8 mouse cellular contexts compared by ENCODE assay signal in the genomic region with DNA sequence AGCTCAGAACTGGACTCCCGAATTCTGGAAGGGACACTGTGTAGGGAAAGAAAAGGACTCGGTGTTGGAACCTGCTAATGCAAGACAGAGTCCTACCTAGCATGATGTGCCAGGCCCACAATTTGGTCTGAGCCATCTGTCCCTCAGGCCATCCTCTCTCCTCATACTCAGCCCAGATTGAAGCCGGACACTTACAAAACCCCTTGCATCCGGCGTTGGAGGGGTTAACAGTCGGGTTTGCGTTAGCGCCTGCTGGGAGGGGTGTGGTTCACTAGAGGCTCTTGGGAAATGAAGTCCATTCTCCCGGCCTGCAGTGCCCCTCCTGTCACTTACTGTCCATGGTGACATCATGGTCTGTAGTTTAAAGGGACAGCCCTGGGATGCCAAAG. TPM values are rescaled to one million over a fixed set of nuclear protein-coding genes. Genes with fewer than 3 reads are reported as not detected.
DNase-seq lines count a peak whose midpoint lies in the region; ATAC-seq and TF ChIP-seq lines count a peak whose summit lies in the region.

No protein-coding gene starts in this region.

- H3K9me3 ChIP-seq in embryonic facial prominence, embryonic 14.5 days (ENCODE audit: control insufficient read depth, low read length), result no peaks in the 10 kb centered on the region
- no peaks in the 10 kb centered on the region for H3K9me3 ChIP-seq in limb, embryonic 13.5 days
- H3K9me3 ChIP-seq in midbrain, embryonic 16.5 days (replicated peaks; ENCODE audit: control insufficient read depth, low read length, poor library complexity, severe bottlenecking), result no peaks in the 10 kb centered on the region

- H3K27me3 ChIP-seq in embryonic facial prominence, embryonic 14.5 days (replicated peaks; ENCODE audit: control insufficient read depth, insufficient read depth, low read length), result no peaks in the 10 kb centered on the region
- H3K27me3 ChIP-seq in heart, adult 2 months (ENCODE audit: control insufficient read depth, insufficient read depth, low read length), result no peaks in the 10 kb centered on the region
- H3K27me3 ChIP-seq in limb, embryonic 13.5 days, result no peaks in the 10 kb centered on the region
- H3K27me3 ChIP-seq in midbrain, embryonic 16.5 days (ENCODE audit: control insufficient read depth, insufficient read depth, low read depth, low read length), result no peaks in the 10 kb centered on the region

- intact Hi-C loops in heart, adult 2 months (cut with DNase I), result loop anchor here (1.0 to 2.0 kb wide), 2 partner anchors 95 to 108 kb away; partner anchors contain the start of genes Arl2, Batf2 and Snx15

- H3K4me2 ChIP-seq in embryonic facial prominence, embryonic 14.5 days (ENCODE audit: low read depth, low read length), result peak overlapping the region; percentile 79
- H3K4me2 ChIP-seq in limb, embryonic 13.5 days (replicated peaks), result peak overlapping the region; percentile 78
- peak overlapping the region; percentile 68 for H3K4me2 ChIP-seq in midbrain, embryonic 16.5 days (ENCODE audit: low read length)

- peaks cover 7% of the 10 kb centered on the region for H3K4me1 ChIP-seq in embryonic facial prominence, embryonic 14.5 days (ENCODE audit: control insufficient read depth, insufficient read depth, low read length)
- peaks cover 3% of the 10 kb centered on the region for H3K4me1 ChIP-seq in heart, adult 2 months (ENCODE audit: control insufficient read depth, insufficient read depth, low read length)
- H3K4me1 ChIP-seq in limb, embryonic 13.5 days, result peaks cover 13% of the 10 kb centered on the region
- peaks cover 16% of the 10 kb centered on the region for H3K4me1 ChIP-seq in midbrain, embryonic 16.5 days (ENCODE audit: control insufficient read depth, insufficient read depth, low read length)

- no peak for TF ChIP-seq CTCF in heart, adult 2 months (IDR thresholded peaks at IDR 0.05)

- TF ChIP-seq EP300 in heart, adult 2 months (IDR thresholded peaks at IDR 0.05; ENCODE audit: insufficient read depth, low read depth, low read length), result peak; percentile 77; the same call in 1 of the 2 replicates

- peak; percentile 91 for ATAC-seq in embryonic facial prominence, embryonic 14.5 days (ENCODE audit: low read depth)
- peak; percentile 88 for ATAC-seq in limb, embryonic 13.5 days (ENCODE audit: low FRiP score, low read depth)
- peak; percentile 90 for ATAC-seq in midbrain, embryonic 16.5 days

- no peaks in the 10 kb centered on the region for H3K79me2 ChIP-seq in heart, adult 2 months (replicated peaks; ENCODE audit: control insufficient read depth, insufficient read depth, low read length)

- WGBS in embryonic facial prominence, embryonic 14.5 days, result 1% methylated on average over 9 of the region's 9 CpGs
- WGBS in heart, adult 2 months, result under 1% methylated on average over 9 of the region's 9 CpGs
- 0% methylated on average over 9 of the region's 9 CpGs for WGBS in limb, embryonic 13.5 days
- 0% methylated on average over 9 of the region's 9 CpGs for WGBS in midbrain, embryonic 16.5 days

- peaks cover 27% of the 10 kb centered on the region for H3K36me3 ChIP-seq in embryonic facial prominence, embryonic 14.5 days (ENCODE audit: control insufficient read depth, insufficient read depth, low read length)
- H3K36me3 ChIP-seq in heart, adult 2 months (ENCODE audit: control insufficient read depth, insufficient read depth, low read length), result no peaks in the 10 kb centered on the region
- peaks cover 26% of the 10 kb centered on the region for H3K36me3 ChIP-seq in limb, embryonic 13.5 days
- H3K36me3 ChIP-seq in midbrain, embryonic 16.5 days (ENCODE audit: control insufficient read depth, insufficient read depth, low read length), result peaks cover 7% of the 10 kb centered on the region

- H3K4me3 ChIP-seq in embryonic facial prominence, embryonic 14.5 days (ENCODE audit: low read depth, low read length), result peak overlapping the region; percentile 73
- peak overlapping the region; percentile 81 for H3K4me3 ChIP-seq in heart, adult 2 months
- H3K4me3 ChIP-seq in limb, embryonic 13.5 days, result peak overlapping the region; percentile 79
- peak overlapping the region; percentile 91 for H3K4me3 ChIP-seq in midbrain, embryonic 16.5 days (ENCODE audit: low read depth, low read length)

- peak; percentile 77 for DNase-seq in 3134 (ENCODE audit: extremely low read depth, insufficient read length, low spot score)
- DNase-seq in adrenal gland, postnatal 4 days (ENCODE audit: low spot score in 2 of 2), result peak; percentile 67 to 79
- DNase-seq in embryonic facial prominence, embryonic 14.5 days (ENCODE audit: low spot score), result peak; percentile 97
- DNase-seq in heart, adult 2 months, result peak; percentile 88 to 91
- peak; percentile 92 for DNase-seq in kidney, adult 8-10 months
- DNase-seq in spleen, postnatal 10 days (ENCODE audit: low spot score in 2 of 2), result peak; percentile 87 to 93

- H3K27ac ChIP-seq in embryonic facial prominence, embryonic 14.5 days (replicated peaks; ENCODE audit: low read depth, low read length), result peak overlapping the region; percentile 94
- H3K27ac ChIP-seq in heart, adult 2 months, result peak overlapping the region; percentile 99
- H3K27ac ChIP-seq in limb, embryonic 13.5 days, result peak overlapping the region; percentile 94
- H3K27ac ChIP-seq in midbrain, embryonic 16.5 days (ENCODE audit: low read length), result peak overlapping the region; percentile 93

- TF ChIP-seq POLR2A in heart, adult 2 months (IDR thresholded peaks at IDR 0.05; ENCODE audit: insufficient read depth, low read depth, low read length), result peak; percentile 48; the same call in 1 of the 2 replicates

- H3K9ac ChIP-seq in embryonic facial prominence, embryonic 14.5 days (ENCODE audit: low read depth, low read length), result peak overlapping the region; percentile 78
- H3K9ac ChIP-seq in heart, adult 2 months (ENCODE audit: low read depth, low read length), result peak overlapping the region; percentile 79
- H3K9ac ChIP-seq in limb, embryonic 13.5 days, result peak overlapping the region; percentile 84
- H3K9ac ChIP-seq in midbrain, embryonic 16.5 days (ENCODE audit: low read depth, low read length), result peak overlapping the region; percentile 93

RNA-seq across cellular contexts. Expression of gene Ppp2r5b, which starts 0.4 kb away (rescaled TPM):
- total RNA-seq in adrenal gland, postnatal 4 days (2021), result 10 to 100 TPM; 68.4 to 71.2 TPM
- polyA plus RNA-seq in embryonic facial prominence, embryonic 14.5 days (2014; fragmentation: Nextera tagmentation; extraction: Ambion mirVana), result 35.1 and 36.5 TPM in 2 replicates
- total RNA-seq in heart, adult 2 months (2021), result 10 to 100 TPM; 34.8 to 35.1 TPM
- polyA plus RNA-seq in heart, adult 2 months (2012; rRNA removed), result 36.8 and 40.6 TPM in 2 replicates
- polyA plus RNA-seq in limb, embryonic 13.5 days (2015; fragmentation: Nextera tagmentation; extraction: Ambion mirVana), result 23.9 and 29.0 TPM in 2 replicates
- polyA plus RNA-seq in midbrain, embryonic 16.5 days (2015; fragmentation: Nextera tagmentation; extraction: Ambion mirVana), result 149 and 165 TPM in 2 replicates

RNA-seq across cellular contexts. Expression of gene Atg2a, which starts 5.4 kb away (rescaled TPM):
- total RNA-seq in adrenal gland, postnatal 4 days (2021), result 10 to 100 TPM; 40.0 to 41.1 TPM
- polyA plus RNA-seq in embryonic facial prominence, embryonic 14.5 days (2014; fragmentation: Nextera tagmentation; extraction: Ambion mirVana), result 10.6 and 11.1 TPM in 2 replicates
- 10 to 100 TPM; 20.5 to 24.5 TPM for total RNA-seq in heart, adult 2 months (2021)
- polyA plus RNA-seq in heart, adult 2 months (2012; rRNA removed), result 26.3 and 26.7 TPM in 2 replicates
- polyA plus RNA-seq in limb, embryonic 13.5 days (2015; fragmentation: Nextera tagmentation; extraction: Ambion mirVana), result 8.6 and 10.7 TPM in 2 replicates
- polyA plus RNA-seq in midbrain, embryonic 16.5 days (2015; fragmentation: Nextera tagmentation; extraction: Ambion mirVana), result 12.9 and 15.5 TPM in 2 replicates

RNA-seq across cellular contexts. Expression of gene Gpha2, which starts 9.9 kb away (rescaled TPM):
- total RNA-seq in adrenal gland, postnatal 4 days (2021), result 10 to 100 TPM; 40.5 to 50.4 TPM
- polyA plus RNA-seq in embryonic facial prominence, embryonic 14.5 days (2014; fragmentation: Nextera tagmentation; extraction: Ambion mirVana), result 3.3 and 4.1 TPM in 2 replicates
- not detected for total RNA-seq in heart, adult 2 months (2021)
- 0.27 TPM in 1 of 2 replicates, not detected in the other for polyA plus RNA-seq in heart, adult 2 months (2012; rRNA removed)
- 3.1 and 4.2 TPM in 2 replicates for polyA plus RNA-seq in limb, embryonic 13.5 days (2015; fragmentation: Nextera tagmentation; extraction: Ambion mirVana)
- not detected in 2 replicates for polyA plus RNA-seq in midbrain, embryonic 16.5 days (2015; fragmentation: Nextera tagmentation; extraction: Ambion mirVana)

RNA-seq across cellular contexts. Expression of gene Ehd1, which starts 40.5 kb away (rescaled TPM):
- total RNA-seq in adrenal gland, postnatal 4 days (2021), result 10 to 100 TPM; 88.2 to 90.2 TPM
- 68.4 and 68.6 TPM in 2 replicates for polyA plus RNA-seq in embryonic facial prominence, embryonic 14.5 days (2014; fragmentation: Nextera tagmentation; extraction: Ambion mirVana)
- total RNA-seq in heart, adult 2 months (2021), result 100 to 1,000 TPM in 1 of 2 experiments, 10 to 100 TPM in 1; 98.0 to 120 TPM
- 111 and 142 TPM in 2 replicates for polyA plus RNA-seq in heart, adult 2 months (2012; rRNA removed)
- polyA plus RNA-seq in limb, embryonic 13.5 days (2015; fragmentation: Nextera tagmentation; extraction: Ambion mirVana), result 73.1 and 82.9 TPM in 2 replicates
- 99.6 and 103 TPM in 2 replicates for polyA plus RNA-seq in midbrain, embryonic 16.5 days (2015; fragmentation: Nextera tagmentation; extraction: Ambion mirVana)

RNA-seq across cellular contexts. Expression of gene Majin, which starts 51.9 kb away (rescaled TPM):
- total RNA-seq in adrenal gland, postnatal 4 days (2021), result 1 to 10 TPM; 2.1 to 3.5 TPM
- polyA plus RNA-seq in embryonic facial prominence, embryonic 14.5 days (2014; fragmentation: Nextera tagmentation; extraction: Ambion mirVana), result not detected in 2 replicates
- total RNA-seq in heart, adult 2 months (2021), result not detected
- polyA plus RNA-seq in heart, adult 2 months (2012; rRNA removed), result 0.20 and 0.23 TPM in 2 replicates
- polyA plus RNA-seq in limb, embryonic 13.5 days (2015; fragmentation: Nextera tagmentation; extraction: Ambion mirVana), result not detected in 2 replicates
- not detected in 2 replicates for polyA plus RNA-seq in midbrain, embryonic 16.5 days (2015; fragmentation: Nextera tagmentation; extraction: Ambion mirVana)

Comparison
In these comparisons a context has a peak if more than half of its experiments do, and no peak if none do; other contexts are left out.
1. Peak in every context shown above with its lines: DNase-seq, ATAC-seq, H3K4me3 ChIP-seq and H3K27ac ChIP-seq.